Mouse (Mus musculus) midbrain, postnatal 0 days (tissue): ENCODE results near the gene Arhgap33. TPM values are rescaled to one million over a fixed set of nuclear protein-coding genes. Genes with fewer than 3 reads are reported as not detected.
"Not testable (repeated sequence)": the region's sequence is repeated elsewhere in the genome, so short reads cannot be mapped to it uniquely, and the experiment has no call there.

Experiments
- ATAC-seq: fragments of 200-750 bp; cut with Nextera tagmentation; 2 replicates; pipeline ENCODE4 v1.8.0; 2017; ENCODE audit warnings: moderate number of reproducible peaks, mild to moderate bottlenecking, moderate TSS enrichment, moderate library complexity; ENCODE audit not compliant: low FRiP score
- DNase-seq: peaks from one replicate; pipeline ENCODE4 v3.0.0-alpha.2; 2015; ENCODE audit warnings: low spot score
- H3K27ac ChIP-seq: fragments of 300-500 bp; sonication (generic); 2 replicates; pipeline ENCODE4 v1.5.1; 2014; ENCODE audit warnings: low read depth, mild to moderate bottlenecking, low read length, mixed read lengths
- H3K27me3 ChIP-seq: fragments of 300-500 bp; sonication (generic); 2 replicates; pipeline ENCODE4 v1.6.1; 2014; ENCODE audit warnings: low read length, control low read depth, mixed read lengths; ENCODE audit not compliant: insufficient read depth
- H3K36me3 ChIP-seq: fragments of 300-500 bp; sonication (generic); 2 replicates; pipeline ENCODE4 v1.6.1; 2014; ENCODE audit warnings: low read length, control low read depth, mixed read lengths; ENCODE audit not compliant: insufficient read depth
- H3K4me1 ChIP-seq: fragments of 300-500 bp; sonication (generic); 2 replicates; pipeline ENCODE4 v1.6.1; 2014; ENCODE audit warnings: mild to moderate bottlenecking, control low read depth, antibody characterized with exemption, low read length, mixed read lengths; ENCODE audit not compliant: insufficient read depth
- H3K4me2 ChIP-seq: fragments of 300-500 bp; sonication (generic); 2 replicates; pipeline ENCODE4 v1.6.1; 2014; ENCODE audit warnings: low read depth, mild to moderate bottlenecking, low read length, mixed read lengths; ENCODE audit not compliant: poor library complexity, severe bottlenecking
- H3K4me3 ChIP-seq: fragments of 300-500 bp; sonication (generic); 2 replicates; pipeline ENCODE4 v1.5.1; 2014; ENCODE audit warnings: low read depth, mild to moderate bottlenecking, low read length, moderate library complexity
- H3K9ac ChIP-seq: fragments of 300-500 bp; sonication (generic); replicated peaks from 2 replicates; pipeline ENCODE4 v1.6.1; 2014; ENCODE audit warnings: mild to moderate bottlenecking, low read length, moderate library complexity, mixed read lengths; ENCODE audit not compliant: poor library complexity, severe bottlenecking
- H3K9me3 ChIP-seq: fragments of 300-500 bp; sonication (generic); 2 replicates; pipeline ENCODE4 v1.6.1; 2016; ENCODE audit warnings: low read length, control low read depth
- CTCF ChIP-seq: IDR thresholded peaks from 2 replicates; pipeline ENCODE4 v1.5.1; 2016; ENCODE audit warnings: antibody characterized with exemption, mild to moderate bottlenecking
- WGBS: fragments of 180-500 bp; shearing (Covaris S2); extraction: QIAGEN DNeasy Blood & Tissue Kit; methylation state at CpG from one replicate; pipeline ENCODE4 v1.1.7; 2014; 5-methylcytosine and 5-hydroxymethylcytosine counted together
- polyA plus RNA-seq: library from polyadenylated mRNA; unstranded; fragments of >200 nt; fragmentation: Nextera tagmentation; extraction: Ambion mirVana; gene quantifications from 2 replicates; pipeline ENCODE4 v1.2.1, GENCODE M21; 2015
- total RNA-seq: library from RNA; depleted of rRNA; stranded (reverse); fragments of >200 nt; gene quantifications from 2 replicates; pipeline ENCODE4 v1.2.3, GENCODE M21; 2014

The Arhgap33 gene
- total and polyA plus RNA-seq, 2 experiments from 2014 or later: 68.2 to 113 TPM

GRCm38 (mm10) chr7:30520856-30521255 lies 14.0 kb downstream of the Arhgap33 start:
- no peak for ATAC-seq

GRCm38 (mm10) chr7:30520396-30520795 lies 14.5 kb downstream of the Arhgap33 start:
- no peaks in the 10 kb centered on the region for H3K27me3 ChIP-seq
- no peak overlapping the region for H3K4me3 ChIP-seq
- H3K4me2 ChIP-seq: no peak overlapping the region
- ATAC-seq: 0 out of 2 replicates have a peak, but pooled peaks have one; percentile 8
- no peak for TF ChIP-seq CTCF
- no peaks in the 10 kb centered on the region for H3K4me1 ChIP-seq
- H3K9ac ChIP-seq: no peak overlapping the region
- no peaks in the 10 kb centered on the region for H3K9me3 ChIP-seq
- H3K27ac ChIP-seq: no peak overlapping the region
- 44% methylated on average over 4 of the region's 4 CpGs for WGBS
- peaks cover 26% of the 10 kb centered on the region for H3K36me3 ChIP-seq
- DNase-seq: no peak

More at GRCm38 (mm10) chr7:30520856-30521255, 14.0 kb downstream of the Arhgap33 start:
- Histone ChIP-seq H3K4me2 (no peak overlapping the region), H3K9me3 (no peaks in the 10 kb centered on the region), H3K9ac (no peak overlapping the region), H3K27ac (peak overlapping the region; percentile 51; the same call in 1 of the 2 replicates), H3K4me3 (no peak overlapping the region), H3K36me3 (peaks cover 31% of the 10 kb centered on the region), H3K4me1 (no peaks in the 10 kb centered on the region), H3K27me3 (no peaks in the 10 kb centered on the region)
- TF ChIP-seq CTCF: no peak
- 52% methylated on average over 5 of the region's 5 CpGs for WGBS
- DNase-seq: no peak

- Histone ChIP-seq H3K9ac (no peak overlapping the region), H3K9me3 (no peaks in the 10 kb centered on the region), H3K4me1 (no peaks in the 10 kb centered on the region), H3K27me3 (no peaks in the 10 kb centered on the region), H3K36me3 (peaks cover 8% of the 10 kb centered on the region), H3K4me3 (no peak overlapping the region), H3K4me2 (no peak overlapping the region), H3K27ac (no peak overlapping the region)
- TF ChIP-seq CTCF: no peak
- no peak for ATAC-seq
- 45% methylated on average over 8 of the region's 8 CpGs for WGBS
- no peak for DNase-seq
Measured at GRCm38 (mm10) chr7:30518325-30518724, 16.5 kb downstream of the Arhgap33 start.

GRCm38 (mm10) chr7:30515003-30515760 lies 19.7 kb downstream of the Arhgap33 start:
- TF ChIP-seq CTCF: no peak
- Histone ChIP-seq H3K36me3 (no peaks in the 10 kb centered on the region), H3K9me3 (no peaks in the 10 kb centered on the region), H3K9ac (no peak overlapping the region), H3K27ac (no peak overlapping the region), H3K27me3 (no peaks in the 10 kb centered on the region), H3K4me1 (no peaks in the 10 kb centered on the region), H3K4me2 (no peak overlapping the region), H3K4me3 (no peak overlapping the region)
- DNase-seq (no peak), ATAC-seq (no peak)
- WGBS: 64% methylated on average over 24 of the region's 24 CpGs

- Histone ChIP-seq H3K4me1 (no peaks in the 10 kb centered on the region), H3K4me2 (no peak overlapping the region), H3K9ac (no peak overlapping the region), H3K9me3 (no peaks in the 10 kb centered on the region), H3K36me3 (no peaks in the 10 kb centered on the region), H3K27me3 (no peaks in the 10 kb centered on the region), H3K4me3 (no peak overlapping the region), H3K27ac (no peak overlapping the region)
- no peak for DNase-seq
- no peak for TF ChIP-seq CTCF
- no peak for ATAC-seq
- WGBS: 71% methylated on average over 4 of the region's 4 CpGs
Measured at GRCm38 (mm10) chr7:30508061-30508460, 26.8 kb downstream of the Arhgap33 start.

GRCm38 (mm10) chr7:30501159-30501558 lies 33.7 kb downstream of the Arhgap33 start:
- peak; percentile 56 for TF ChIP-seq CTCF
- 73% methylated on average over 5 of the region's 5 CpGs for WGBS

GRCm38 (mm10) chr7:30495506-30496042 lies 39.3 kb downstream of the Arhgap33 start:
- DNase-seq, H3K27ac ChIP-seq, H3K9ac ChIP-seq, H3K9me3 ChIP-seq, H3K27me3 ChIP-seq, H3K4me3 ChIP-seq, ATAC-seq, H3K4me2 ChIP-seq, H3K36me3 ChIP-seq, H3K4me1 ChIP-seq: not testable (repeated sequence)
- 56% methylated on average over 4 of the region's 5 CpGs for WGBS

More at GRCm38 (mm10) chr7:30501159-30501558, 33.7 kb downstream of the Arhgap33 start:
- DNase-seq, H3K4me1 ChIP-seq, H3K27ac ChIP-seq, H3K36me3 ChIP-seq, H3K4me2 ChIP-seq, ATAC-seq, H3K9ac ChIP-seq, H3K4me3 ChIP-seq, H3K9me3 ChIP-seq, H3K27me3 ChIP-seq: not testable (repeated sequence)
